Mouse (Mus musculus) brain, embryonic 14.5 days (tissue): Measurements from ENCODE around the gene 2010111I01Rik.
"Not testable (repeated sequence)": the region's sequence is repeated elsewhere in the genome, so short reads cannot be mapped to it uniquely, and the experiment has no call there.

Experiments
- CTCF ChIP-seq: fragments of 200-500 bp; IDR thresholded peaks from 2 replicates; pipeline ENCODE4 v1.5.1; 2012; ENCODE audit warnings: inconsistent platforms, mild to moderate bottlenecking, moderate library complexity, borderline replicate concordance; ENCODE audit not compliant: insufficient read depth, insufficient read length; ENCODE audit errors: extremely low read depth
- POLR2A ChIP-seq: fragments of 200-500 bp; IDR thresholded peaks from 2 replicates; pipeline ENCODE4 v1.6.1; 2012; ENCODE audit warnings: mild to moderate bottlenecking, inconsistent platforms, borderline replicate concordance; ENCODE audit not compliant: poor library complexity, insufficient read depth, insufficient read length, severe bottlenecking; ENCODE audit errors: extremely low read depth

DNA sequence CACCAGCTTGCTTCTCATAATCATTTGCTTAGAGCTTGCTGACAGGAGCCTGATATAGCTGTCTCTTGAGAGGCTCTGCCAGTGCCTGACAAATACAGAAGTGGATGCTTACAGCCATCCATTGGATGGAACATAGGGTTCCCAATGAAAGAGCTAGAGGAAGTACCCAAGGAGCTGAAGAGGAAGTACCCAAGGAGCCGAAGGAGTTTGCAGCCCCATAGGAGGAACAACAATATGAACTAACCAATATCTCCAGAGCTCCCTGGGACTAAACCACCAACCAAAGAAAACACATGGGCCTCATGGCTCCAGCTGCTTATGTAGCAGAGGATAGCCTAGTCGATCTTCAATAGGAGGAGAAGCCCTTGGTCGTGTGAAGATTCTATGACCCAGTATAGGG is 42.8 kb downstream of the 2010111I01Rik start:
- not testable (repeated sequence) for TF ChIP-seq POLR2A, CTCF
